Mouse (Mus musculus): ENCODE results near the gene Zfp385a. TPM values are rescaled to one million over a fixed set of nuclear protein-coding genes. Genes with fewer than 3 reads are reported as not detected.

Zfp385a gene
- polyA plus RNA-seq, 1 experiment: 35.6 TPM

DNA sequence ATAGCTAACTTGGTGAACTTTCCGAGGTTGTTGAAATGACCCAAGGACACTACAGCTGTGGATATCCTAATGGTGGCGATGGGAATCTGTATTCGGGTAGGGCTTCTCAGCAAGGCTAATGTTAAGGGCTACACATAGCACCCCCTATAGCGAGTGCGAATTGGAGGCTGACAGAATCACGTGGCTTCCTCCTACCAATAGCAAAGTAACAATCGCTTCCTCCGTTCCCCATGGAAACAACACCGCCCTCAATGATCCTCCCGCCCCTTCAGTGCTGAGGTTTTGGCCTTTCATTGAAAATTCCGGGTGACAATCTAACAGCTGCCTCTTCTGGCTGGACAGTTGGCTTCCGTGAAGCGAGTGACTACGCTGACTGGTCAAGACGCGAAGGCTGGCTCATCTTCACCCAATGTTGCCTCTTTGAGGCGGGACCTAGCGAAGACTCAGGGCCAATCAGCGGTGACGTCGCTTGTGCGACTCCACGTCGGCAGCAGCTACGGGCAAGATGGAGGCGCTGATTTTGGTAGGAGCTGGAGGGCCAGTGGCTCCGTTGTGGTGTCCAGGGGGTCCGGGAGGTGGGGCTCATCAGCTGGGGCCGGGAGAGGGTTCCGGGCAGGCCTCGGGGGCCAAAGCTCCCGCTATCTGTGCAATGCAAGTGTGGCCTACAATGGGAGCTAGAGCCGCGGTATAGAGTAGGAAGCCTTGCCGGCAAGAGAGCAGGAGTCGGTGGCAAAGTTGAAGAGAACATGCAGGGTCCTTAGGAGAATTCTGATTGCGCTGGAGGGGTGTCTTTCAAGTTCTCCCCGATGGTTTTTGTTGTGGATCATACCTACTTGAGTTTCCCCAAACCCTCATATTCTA is 67.2 kb downstream of the Zfp385a start, which contains the start of gene Copz1:
Gene Copz1 (plus strand): TSS at position 296 of the 861 bp plus-strand sequence.
- Histone ChIP-seq H3K4me2 (ENCODE audit: low read depth) (peak within 1 kb of the TSS; percentile 87), H3ac (ENCODE audit: control insufficient read depth, insufficient read length) (peak within 1 kb of the TSS; percentile 16), H3K79me2 (ENCODE audit: control insufficient read depth, insufficient read depth) (peaks cover 31% of the 10 kb centered on the region), H3K4me3 (peak within 1 kb of the TSS; percentile 59), H3K36me3 (ENCODE audit: control insufficient read depth, insufficient read depth) (no peaks in the 10 kb centered on the region), H3K27me3 (ENCODE audit: control insufficient read depth, insufficient read depth, insufficient read length) (no peaks in the 10 kb centered on the region)
- peak; percentile 85 for TF ChIP-seq POLR2AphosphoS2 (IDR thresholded peaks at IDR 0.05; ENCODE audit: insufficient read length, low read depth)
- peak; percentile 99 for TF ChIP-seq USF1 (IDR thresholded peaks at IDR 0.05; ENCODE audit: low read depth)
- peak; percentile 89 for TF ChIP-seq POLR2A (IDR thresholded peaks at IDR 0.05; ENCODE audit: insufficient read length, low read depth)
- no peak for TF ChIP-seq TCF3 (IDR thresholded peaks at IDR 0.05; ENCODE audit: insufficient read length, low read depth)
- peak; percentile 59 for TF ChIP-seq SRF (IDR thresholded peaks at IDR 0.05; ENCODE audit: control insufficient read depth, insufficient read length, low read depth)

DNA sequence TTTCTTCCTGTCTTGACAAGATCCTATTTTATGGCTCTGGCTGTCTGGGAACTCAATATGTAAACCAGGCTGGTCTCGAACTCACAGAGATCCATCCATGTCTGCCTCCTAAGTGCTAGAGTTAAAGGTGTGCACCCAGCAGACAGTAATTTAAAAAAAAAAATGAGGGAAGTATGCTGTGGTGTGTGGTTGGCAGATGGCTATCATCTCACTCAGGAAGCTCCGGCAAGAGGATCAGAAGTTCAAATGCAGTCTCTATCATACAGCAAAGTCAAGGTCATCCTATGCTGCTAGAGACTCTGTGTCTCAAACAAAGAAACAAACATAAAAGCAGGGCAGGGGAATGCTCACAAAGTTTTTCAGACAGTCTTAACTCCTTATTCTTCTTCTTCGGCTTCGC is 71.0 kb downstream of the Zfp385a start:
- no peak overlapping the region for H3ac ChIP-seq (ENCODE audit: control insufficient read depth, insufficient read length)
- H3K4me3 ChIP-seq: no peak overlapping the region
- H3K36me3 ChIP-seq (ENCODE audit: control insufficient read depth, insufficient read depth): no peaks in the 10 kb centered on the region
- no peak overlapping the region for H3K4me2 ChIP-seq (ENCODE audit: low read depth)
- TF ChIP-seq E2F4 (IDR thresholded peaks at IDR 0.05; ENCODE audit: insufficient read depth): no peak
- no peak for TF ChIP-seq MYOD1 (IDR thresholded peaks at IDR 0.05; ENCODE audit: control insufficient read depth in 1 of 3, insufficient read length in 2 of 3, low read depth in 2 of 3)
- TF ChIP-seq MAX (IDR thresholded peaks at IDR 0.05; ENCODE audit: low read depth): no peak
- TF ChIP-seq SRF (IDR thresholded peaks at IDR 0.05; ENCODE audit: control insufficient read depth, insufficient read length, low read depth): no peak
- TF ChIP-seq TCF3 (IDR thresholded peaks at IDR 0.05; ENCODE audit: insufficient read length, low read depth): no peak
- TF ChIP-seq REST (IDR thresholded peaks at IDR 0.05; ENCODE audit: insufficient read depth, insufficient read length): no peak
- no peak for TF ChIP-seq POLR2A (IDR thresholded peaks at IDR 0.05; ENCODE audit: insufficient read length, low read depth)
- no peak for TF ChIP-seq TCF12 (IDR thresholded peaks at IDR 0.05; ENCODE audit: insufficient read depth, poor library complexity, severe bottlenecking)
- no peak for TF ChIP-seq POLR2AphosphoS2 (IDR thresholded peaks at IDR 0.05; ENCODE audit: insufficient read length, low read depth)
- no peak for TF ChIP-seq USF1 (IDR thresholded peaks at IDR 0.05; ENCODE audit: low read depth)
- no peak for TF ChIP-seq MYOG (IDR thresholded peaks at IDR 0.05; ENCODE audit: control insufficient read depth in 1 of 3, insufficient read depth in 1 of 3, insufficient read length in 2 of 3, low read depth in 2 of 3)
- no peak for TF ChIP-seq CEBPB (IDR thresholded peaks at IDR 0.05; ENCODE audit: insufficient read depth, poor library complexity, severe bottlenecking)
- peaks cover 12% of the 10 kb centered on the region for H3K79me2 ChIP-seq (ENCODE audit: control insufficient read depth, insufficient read depth)
- no peaks in the 10 kb centered on the region for H3K27me3 ChIP-seq (ENCODE audit: control insufficient read depth, insufficient read depth, insufficient read length)

DNA sequence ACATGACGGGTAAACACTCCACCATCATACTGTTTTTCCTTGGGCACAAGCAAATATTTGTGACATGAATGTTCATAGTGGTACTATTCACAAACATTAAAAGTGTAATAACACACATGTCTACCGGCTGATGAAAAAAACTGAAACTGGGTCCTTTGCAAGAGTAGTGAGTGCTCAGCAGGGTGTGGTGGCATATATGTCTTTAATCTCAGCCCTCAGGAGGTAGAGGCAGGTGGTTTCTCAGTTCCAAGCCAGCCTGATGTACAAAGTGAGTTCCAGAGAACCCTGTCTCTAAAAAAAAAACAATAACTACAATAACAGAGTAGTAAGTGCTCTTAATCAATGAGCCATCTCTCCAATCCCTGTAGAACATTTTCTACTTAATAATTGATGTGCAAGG is 75.1 kb downstream of the Zfp385a start:
- H3K27me3 ChIP-seq (ENCODE audit: control insufficient read depth, insufficient read depth, insufficient read length): no peaks in the 10 kb centered on the region
- TF ChIP-seq USF1 (IDR thresholded peaks at IDR 0.05; ENCODE audit: low read depth): no peak
- TF ChIP-seq CEBPB (IDR thresholded peaks at IDR 0.05; ENCODE audit: insufficient read depth, poor library complexity, severe bottlenecking): no peak
- no peak for TF ChIP-seq TCF3 (IDR thresholded peaks at IDR 0.05; ENCODE audit: insufficient read length, low read depth)
- TF ChIP-seq REST (IDR thresholded peaks at IDR 0.05; ENCODE audit: insufficient read depth, insufficient read length): no peak
- TF ChIP-seq POLR2AphosphoS2 (IDR thresholded peaks at IDR 0.05; ENCODE audit: insufficient read length, low read depth): no peak
- H3K4me3 ChIP-seq: no peak overlapping the region
- no peaks in the 10 kb centered on the region for H3K79me2 ChIP-seq (ENCODE audit: control insufficient read depth, insufficient read depth)
- H3K4me2 ChIP-seq (ENCODE audit: low read depth): no peak overlapping the region
- H3ac ChIP-seq (ENCODE audit: control insufficient read depth, insufficient read length): no peak overlapping the region
- no peaks in the 10 kb centered on the region for H3K36me3 ChIP-seq (ENCODE audit: control insufficient read depth, insufficient read depth)

Other genes starting within 250 kb of the Zfp385a start
- gene Smug1, start 173.0 kb downstream of the Zfp385a start, polyA plus RNA-seq (2012; fragmentation: generic; extraction: Trizol): 18.6 TPM
- 54.8 TPM for gene Cbx5, start 100.3 kb downstream of the Zfp385a start, polyA plus RNA-seq (2012; fragmentation: generic; extraction: Trizol)
- gene Hnrnpa1, start 99.7 kb downstream of the Zfp385a start, polyA plus RNA-seq (2012; fragmentation: generic; extraction: Trizol): 285 TPM
- 0.42 TPM for gene Nfe2, start 81.7 kb downstream of the Zfp385a start, polyA plus RNA-seq (2012; fragmentation: generic; extraction: Trizol)
- gene Copz1, start 67.4 kb downstream of the Zfp385a start, polyA plus RNA-seq (2012; fragmentation: generic; extraction: Trizol): 172 TPM
- gene Gpr84, start 29.5 kb downstream of the Zfp385a start, polyA plus RNA-seq (2012; fragmentation: generic; extraction: Trizol): 0.05 TPM
- gene Itga5, start 26.7 kb upstream of the Zfp385a start, polyA plus RNA-seq (2012; fragmentation: generic; extraction: Trizol): 162 TPM
- 0.71 TPM for gene Gtsf1, start 90.4 kb upstream of the Zfp385a start, polyA plus RNA-seq (2012; fragmentation: generic; extraction: Trizol)
- not detected for gene Gtsf2, start 108.4 kb upstream of the Zfp385a start, polyA plus RNA-seq (2012; fragmentation: generic; extraction: Trizol)
- 0.90 TPM for gene Nckap1l, start 113.7 kb upstream of the Zfp385a start, polyA plus RNA-seq (2012; fragmentation: generic; extraction: Trizol)
- 0.83 TPM for gene Pde1b, start 162.9 kb upstream of the Zfp385a start, polyA plus RNA-seq (2012; fragmentation: generic; extraction: Trizol)
- not detected for gene Ppp1r1a, start 197.9 kb upstream of the Zfp385a start, polyA plus RNA-seq (2012; fragmentation: generic; extraction: Trizol)
- not detected for gene Glycam1, start 225.0 kb upstream of the Zfp385a start, polyA plus RNA-seq (2012; fragmentation: generic; extraction: Trizol)

All from myocyte (in vitro differentiated cells).